Mouse (Mus musculus) testis, adult 2 months (tissue): ENCODE measurements around the gene Zcrb1.

Experiments
- CTCF ChIP-seq: fragments of 200-500 bp; IDR thresholded peaks from 2 replicates; pipeline ENCODE4 v1.5.1; 2012; ENCODE audit warnings: low read depth, mild to moderate bottlenecking, inconsistent platforms, low read length, moderate library complexity; ENCODE audit not compliant: control insufficient read depth, insufficient read depth, insufficient replicate concordance
- POLR2A ChIP-seq: fragments of 200-500 bp; IDR thresholded peaks from 2 replicates; pipeline ENCODE4 v1.6.1; 2012; ENCODE audit warnings: low read depth, mild to moderate bottlenecking, inconsistent platforms, low read length, moderate library complexity; ENCODE audit not compliant: control insufficient read depth

- no peak for TF ChIP-seq POLR2A
- no peak for TF ChIP-seq CTCF
These were observed 29.6 kb downstream of the Zcrb1 start for GRCm38 (mm10) chr15:93368558-93368957.
